Mouse (Mus musculus) heart, postnatal 36 days (tissue): ENCODE results near the gene Prkar2b. TPM values are rescaled to one million over a fixed set of nuclear protein-coding genes. Genes with fewer than 3 reads are reported as not detected.

Experiments used
- DNase-seq, 2 experiments: peaks; one replicate each; pipeline ENCODE4 v3.0.0; 2021 to 2022
- intact Hi-C: fragments of 180-260 bp; cut with DNase I; formaldehyde crosslinking; loops from one replicate; pipeline ENCODE4 v1.15.1; 2025
- total RNA-seq, 2 experiments: library from RNA; stranded (reverse); gene quantifications; 2 replicates each; pipeline ENCODE4 v1.2.3; 2021

Gene Prkar2b
- 1 to 10 TPM; 2.5 to 9.3 TPM for total RNA-seq

GRCm38 (mm10) chr12:32061090-32061930 is at the start of gene Prkar2b:
Gene Prkar2b (minus strand): TSS chr12:32061296.
- peak; percentile 88 to 91 for DNase-seq
- intact Hi-C loops = loop anchor here (5.0 kb wide), 2 partner anchors 81 to 94 kb away; no protein-coding TSS in a partner anchor

GRCm38 (mm10) chr12:32109201-32109600 is 48.1 kb upstream of the Prkar2b start:
- DNase-seq = no peak
- intact Hi-C loops = no loop called here

GRCm38 (mm10) chr12:32104955-32105521 is 43.9 kb upstream of the Prkar2b start:
- no peak for DNase-seq
- intact Hi-C loops = no loop called here

DNA sequence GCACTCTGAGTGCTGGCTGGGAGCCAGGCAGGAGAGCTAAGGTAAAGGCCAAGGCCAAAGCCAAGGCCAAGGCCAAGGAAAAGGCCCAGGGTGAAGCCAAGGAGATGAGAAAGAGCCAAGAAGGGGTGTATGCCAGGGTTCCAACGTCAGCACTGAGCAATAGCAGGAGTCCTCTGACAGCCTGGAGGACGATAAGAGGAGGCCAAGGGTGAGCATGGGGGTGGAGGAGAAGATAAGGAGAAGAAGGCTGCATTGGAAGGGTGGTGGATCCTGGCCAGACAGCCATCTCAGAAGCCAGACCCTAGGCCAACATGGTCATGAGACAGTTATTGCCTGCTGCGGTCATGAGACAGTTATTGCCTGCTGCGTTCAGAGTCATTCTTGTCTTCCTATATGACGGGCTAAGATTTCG is 43.4 kb upstream of the Prkar2b start:
- intact Hi-C loops = no loop called here
- DNase-seq = peak; percentile 38 to 57

DNA sequence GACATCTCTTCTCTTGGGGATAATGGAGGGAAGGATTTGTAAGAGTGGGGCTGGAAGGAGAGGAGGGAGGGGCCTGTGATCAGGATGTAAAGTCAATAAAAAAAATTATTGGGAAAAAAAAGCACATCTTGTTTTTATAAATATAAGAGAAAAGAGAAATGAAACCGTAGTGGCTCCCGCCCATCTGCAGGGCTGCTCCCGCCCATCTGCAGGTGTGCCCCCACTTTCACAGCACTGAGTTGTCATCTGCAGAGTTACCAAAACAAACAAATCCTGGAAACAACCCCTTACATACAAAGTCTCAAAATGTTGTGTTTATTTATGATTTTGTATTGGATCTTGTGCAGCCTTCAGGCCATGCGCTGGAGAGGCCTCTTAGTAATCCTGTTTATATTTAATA is 40.2 kb upstream of the Prkar2b start:
- intact Hi-C loops = no loop called here
- DNase-seq = no peak

DNA sequence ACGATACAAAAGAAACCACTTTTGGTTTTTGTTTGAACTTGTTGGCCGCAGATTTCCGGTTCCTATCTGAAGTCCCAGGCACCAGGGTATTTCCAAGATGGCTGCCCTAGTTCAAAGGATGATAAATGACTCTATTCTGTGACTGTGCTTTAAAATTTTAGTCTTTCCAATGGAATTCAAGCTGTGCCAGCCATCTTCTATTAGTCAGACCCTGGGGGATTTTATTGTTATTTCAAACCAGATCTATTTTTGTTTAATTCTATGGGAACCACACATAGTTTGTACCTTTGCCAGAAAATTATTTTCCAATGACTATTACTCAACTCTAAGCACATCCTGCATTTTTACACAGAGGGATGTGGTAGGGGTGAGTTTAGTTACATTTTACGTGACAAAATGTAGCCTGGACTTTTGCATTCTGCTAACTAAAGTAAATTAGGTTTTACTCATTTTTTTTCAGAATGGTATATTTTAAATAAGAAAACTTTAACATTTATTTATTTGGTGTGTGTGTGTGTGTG is 38.6 kb upstream of the Prkar2b start:
- intact Hi-C loops = no loop called here
- DNase-seq = no peak

DNA sequence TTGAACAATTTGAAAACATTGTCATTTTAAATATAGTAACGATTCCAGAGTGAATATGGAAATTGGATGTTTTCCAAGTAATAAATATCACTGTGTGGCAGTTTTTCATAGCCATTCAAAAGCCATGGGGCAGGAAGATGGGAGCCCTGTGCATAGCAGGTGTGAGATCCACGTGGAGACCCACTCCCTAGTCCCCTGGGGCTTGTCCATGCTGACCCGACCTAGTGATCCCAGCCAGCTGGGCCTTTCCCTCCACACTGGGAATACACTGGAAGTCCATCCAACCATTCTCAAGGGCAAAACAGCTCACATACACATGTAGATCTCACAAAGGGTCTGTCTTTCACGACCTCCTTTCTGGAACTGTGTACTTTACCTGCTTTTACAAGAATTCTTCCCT is 37.5 kb upstream of the Prkar2b start:
- no peak for DNase-seq
- intact Hi-C loops = no loop called here

DNA sequence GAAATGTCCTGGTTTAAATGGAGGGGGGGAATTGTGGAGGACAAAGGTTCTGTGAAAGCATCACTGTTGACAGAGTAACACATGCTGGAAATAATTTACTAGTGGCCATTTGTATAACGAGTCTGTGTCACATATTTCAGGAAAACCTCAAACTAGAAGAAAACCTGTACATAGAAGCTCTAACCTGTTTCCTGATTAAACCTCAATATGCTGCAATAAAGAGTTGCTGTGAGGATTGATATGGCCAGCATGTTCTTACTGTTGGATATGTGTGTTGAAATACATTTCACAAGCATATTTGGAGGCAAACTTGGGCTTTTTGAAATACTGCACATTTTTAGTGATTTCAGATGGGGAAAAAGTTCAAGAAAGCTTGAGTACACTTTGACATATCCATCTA is 36.0 kb upstream of the Prkar2b start:
- intact Hi-C loops = no loop called here
- no peak for DNase-seq

DNA sequence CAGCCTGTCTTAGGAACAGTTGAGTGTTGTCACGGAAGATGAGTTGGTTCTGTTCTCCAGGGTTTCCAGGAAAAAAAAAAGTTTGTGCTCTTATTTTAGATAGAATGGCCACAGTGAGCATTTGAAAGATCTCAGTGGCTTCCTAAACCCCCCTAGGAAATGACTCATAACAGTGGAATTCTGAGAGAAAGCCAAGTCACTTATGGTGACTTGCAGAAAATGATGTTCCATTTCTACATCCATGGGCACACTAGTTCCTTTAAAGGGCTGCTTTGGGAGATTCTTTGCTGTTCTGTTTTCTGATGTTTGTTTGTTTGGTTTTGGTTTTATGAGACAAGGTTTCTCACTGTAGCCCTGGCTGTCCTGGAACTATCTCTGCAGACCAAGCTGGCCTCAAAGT is 34.1 kb upstream of the Prkar2b start:
- no peak for DNase-seq
- intact Hi-C loops = no loop called here

DNA sequence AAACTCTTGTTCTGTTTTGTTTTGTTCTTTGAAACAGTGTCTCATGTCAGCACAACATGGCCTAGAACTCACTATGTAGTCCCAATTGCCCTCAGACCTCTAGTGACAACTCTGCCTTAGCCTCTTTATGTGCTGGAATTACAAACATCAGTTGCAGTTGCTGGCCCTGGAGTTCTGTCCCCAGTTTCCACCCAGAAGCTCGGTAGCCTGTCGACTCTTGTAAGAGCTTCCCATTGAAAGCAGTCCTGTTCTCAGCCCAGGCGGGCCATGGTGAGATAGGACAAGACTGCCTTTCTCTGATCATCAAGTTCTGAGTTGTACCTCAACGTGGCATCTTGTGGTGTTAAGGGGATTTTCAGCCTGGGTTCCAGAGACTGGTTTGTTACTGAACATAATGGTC is 31.4 kb upstream of the Prkar2b start:
- intact Hi-C loops = no loop called here
- DNase-seq = no peak

- intact Hi-C loops = no loop called here
- DNase-seq = no peak
These were observed 27.5 kb upstream of the Prkar2b start for GRCm38 (mm10) chr12:32088566-32088965.

GRCm38 (mm10) chr12:32087339-32087738 is 26.2 kb upstream of the Prkar2b start:
- intact Hi-C loops = no loop called here

DNA sequence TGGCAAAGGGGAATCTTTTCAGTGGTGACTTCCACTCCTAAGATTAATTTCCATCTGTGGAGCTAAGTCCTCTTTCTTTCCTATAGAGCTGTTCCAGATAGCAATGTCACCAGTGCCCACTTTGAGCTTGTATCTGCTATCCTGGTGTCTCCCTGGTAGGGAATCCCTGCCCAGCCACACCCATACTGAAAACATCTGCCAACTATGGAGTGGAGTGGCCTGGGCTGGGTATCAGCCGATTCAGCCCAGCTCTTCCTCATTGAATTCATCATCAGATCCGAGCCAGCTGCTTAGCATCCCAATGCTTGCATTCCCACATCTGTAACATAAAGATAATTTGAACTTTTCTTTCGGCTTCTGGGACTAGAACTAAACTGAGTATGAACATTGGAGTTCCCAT is 25.8 kb upstream of the Prkar2b start:
- intact Hi-C loops = no loop called here
- no peak for DNase-seq

More at GRCm38 (mm10) chr12:32087339-32087738, 26.2 kb upstream of the Prkar2b start:
- no peak for DNase-seq

DNA sequence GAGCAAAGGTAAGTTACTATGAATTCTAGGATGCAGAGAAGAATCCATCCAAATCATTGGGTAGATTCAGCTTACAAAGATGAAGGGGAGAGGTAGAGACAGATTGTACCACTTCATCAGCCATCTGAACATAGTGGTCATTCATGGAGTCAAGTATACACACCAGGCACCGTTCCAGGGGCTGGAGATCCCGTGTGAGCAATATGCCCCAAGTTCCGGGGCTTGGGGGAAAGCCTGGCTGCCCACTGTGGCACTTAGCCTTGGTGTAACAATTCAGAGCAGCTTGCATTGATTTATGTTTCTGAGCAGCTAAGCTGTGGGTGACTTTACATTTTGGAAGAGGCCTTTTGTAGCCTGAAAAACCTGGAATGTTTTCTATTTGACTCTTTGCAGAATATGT is 24.8 kb upstream of the Prkar2b start:
- intact Hi-C loops = no loop called here
- no peak for DNase-seq

DNA sequence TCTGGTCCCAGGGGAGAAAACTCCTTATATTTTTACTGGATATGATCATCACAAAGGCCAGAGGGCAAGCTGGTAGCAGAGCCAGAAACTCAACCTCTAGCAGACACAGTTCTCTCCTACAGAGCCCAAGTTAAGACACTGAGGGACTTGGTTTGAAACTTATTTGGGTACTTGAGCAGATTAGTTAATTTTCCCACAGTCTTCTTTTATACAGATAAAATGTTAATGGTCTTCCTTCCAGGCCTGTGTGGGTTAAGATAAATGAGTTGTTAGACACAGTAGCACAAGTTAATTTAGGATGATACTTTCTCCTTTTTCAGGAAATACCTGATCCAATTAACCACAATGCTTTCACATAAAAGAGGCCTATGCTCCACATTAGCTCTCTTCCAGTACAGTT is 24.1 kb upstream of the Prkar2b start:
- no peak for DNase-seq
- intact Hi-C loops = no loop called here

DNA sequence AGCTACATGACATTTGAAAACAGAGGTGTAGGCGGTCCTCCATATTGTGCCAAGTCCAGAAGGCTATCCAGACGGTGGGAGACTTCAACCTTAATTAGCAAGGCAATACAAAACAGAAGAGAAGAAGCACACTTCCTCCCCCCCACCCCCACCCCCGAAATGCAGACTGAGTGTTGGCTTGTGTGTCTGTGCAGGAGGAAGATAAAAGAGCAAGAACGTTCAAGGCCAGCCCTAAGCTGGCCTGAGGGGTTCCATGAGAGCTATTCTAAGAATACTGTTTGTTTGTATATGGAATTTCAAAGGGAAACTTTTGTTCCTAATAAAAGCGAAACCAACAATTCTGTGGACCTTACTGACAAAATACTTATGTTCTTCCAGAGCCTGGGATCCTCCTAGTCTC is 23.5 kb upstream of the Prkar2b start:
- DNase-seq = no peak
- intact Hi-C loops = no loop called here

DNA sequence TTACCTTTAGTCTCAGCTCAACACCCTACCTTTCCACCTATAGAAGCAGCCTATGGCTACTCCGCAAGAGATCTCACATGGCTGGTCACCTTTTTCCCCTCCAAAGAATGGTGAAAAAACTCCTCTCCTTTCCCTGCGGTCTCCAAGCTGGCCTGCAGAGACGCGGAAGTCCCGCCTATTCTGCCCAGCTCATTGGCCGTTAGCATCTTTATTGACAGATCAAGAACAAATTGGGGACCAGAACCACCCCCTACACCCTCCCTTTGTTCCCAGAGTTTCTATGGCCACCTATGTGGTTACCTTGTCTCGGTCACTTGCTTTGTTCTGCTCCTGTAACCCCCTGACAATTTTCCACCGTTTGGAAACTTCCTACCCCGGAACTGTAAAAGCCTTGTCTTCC is 19.6 kb upstream of the Prkar2b start:
- no peak for DNase-seq
- intact Hi-C loops = no loop called here

GRCm38 (mm10) chr12:32077403-32077802 is 16.3 kb upstream of the Prkar2b start:
- no peak for DNase-seq
- intact Hi-C loops = no loop called here

DNA sequence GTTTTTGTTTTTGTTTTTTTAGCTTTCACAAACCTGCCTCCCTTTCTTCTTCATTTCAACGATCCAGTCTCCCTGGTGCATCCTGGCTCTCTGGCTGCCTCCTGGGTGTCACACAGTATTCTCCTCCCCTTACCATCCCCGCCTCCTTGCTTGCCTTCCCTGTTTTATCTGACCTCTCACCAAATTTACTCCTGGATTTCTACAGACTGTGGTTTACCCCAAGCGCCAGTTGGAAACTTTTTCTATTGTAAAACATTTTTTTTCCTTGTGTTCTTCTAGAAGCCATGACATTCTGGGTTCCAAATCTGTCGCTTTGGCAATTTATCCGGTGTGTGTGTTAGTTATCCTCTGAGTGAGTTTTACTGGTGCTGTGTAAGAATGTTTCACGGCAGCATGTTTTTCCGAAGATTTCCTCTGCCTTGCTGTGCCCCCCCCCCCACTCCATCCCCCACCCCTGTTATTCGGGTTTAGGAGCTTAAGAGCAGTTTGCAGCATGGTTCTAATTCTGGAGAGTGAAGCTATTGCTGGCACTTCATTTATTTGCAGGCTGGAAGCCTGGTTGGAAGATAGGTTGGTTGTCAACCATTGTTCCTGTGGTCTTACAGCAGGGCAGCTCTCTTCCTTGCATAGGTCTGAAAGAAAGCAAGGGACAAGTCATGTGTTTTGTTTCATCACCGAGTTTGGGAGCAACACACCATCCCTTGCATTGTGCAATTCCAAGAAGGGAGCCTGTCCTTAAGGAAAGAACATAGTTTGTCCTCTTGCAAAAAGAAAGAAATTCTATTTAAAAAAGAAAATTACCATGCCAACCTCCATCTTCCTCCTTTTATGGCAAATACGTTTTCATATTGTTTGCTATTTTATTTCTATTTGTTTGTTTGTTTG is 15.0 kb upstream of the Prkar2b start:
- no peak for DNase-seq
- intact Hi-C loops = no loop called here

DNA sequence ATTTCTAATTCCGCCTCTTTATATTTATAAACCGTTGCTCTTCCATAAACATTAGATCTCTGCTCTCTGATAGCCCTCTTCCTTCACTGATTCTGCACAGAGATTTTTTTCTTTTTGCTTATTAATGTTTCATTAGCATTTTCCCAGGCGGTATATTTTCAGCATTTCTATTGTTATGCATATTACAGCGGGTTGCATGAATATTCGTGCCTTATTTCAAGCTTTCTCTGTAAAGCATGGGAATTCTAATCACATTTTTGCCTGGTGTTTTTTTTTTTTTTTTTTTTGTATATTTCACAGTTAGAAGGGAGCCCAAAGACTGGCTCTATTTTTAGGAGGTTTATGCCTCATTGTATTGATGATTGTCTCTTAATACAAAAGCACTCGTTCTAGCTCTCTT is 13.2 kb upstream of the Prkar2b start:
- DNase-seq = no peak
- intact Hi-C loops = no loop called here

DNA sequence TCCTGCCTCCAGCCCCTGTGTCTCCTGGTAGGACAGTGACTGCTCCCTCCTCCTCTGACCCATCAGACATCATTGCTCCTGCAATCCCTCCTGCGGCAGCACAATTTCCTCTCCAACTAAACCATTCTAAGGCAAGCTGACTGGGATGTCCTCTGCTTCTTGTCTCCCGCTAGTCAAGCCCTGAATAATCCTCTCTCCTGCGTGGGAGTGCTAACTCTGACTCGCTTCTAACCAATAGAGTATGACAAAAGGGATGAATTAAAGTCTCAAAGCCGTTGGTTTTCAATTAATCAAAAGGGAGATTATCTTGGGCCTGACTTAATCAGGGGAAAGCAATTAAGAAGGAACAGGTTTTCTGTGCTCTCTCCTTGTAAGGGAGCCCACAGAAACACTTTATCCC is 4.9 kb upstream of the Prkar2b start:
- no peak for DNase-seq
- intact Hi-C loops = no loop called here
